Mouse (Mus musculus) brown adipose tissue, adult 24 weeks (tissue): ENCODE measurements around the gene Ccl8. TPM values are rescaled to one million over a fixed set of nuclear protein-coding genes. Genes with fewer than 3 reads are reported as not detected.

ENCODE experiments used
- H3K27ac ChIP-seq: fragments of 200-500 bp; replicated peaks from 2 replicates; pipeline ENCODE4 v1.5.1; 2012; ENCODE audit warnings: low read depth, mild to moderate bottlenecking, low read length
- H3K4me1 ChIP-seq: fragments of 200-500 bp; 2 replicates; pipeline ENCODE4 v1.6.1; 2012; ENCODE audit warnings: low read length, mixed read lengths; ENCODE audit not compliant: control insufficient read depth, insufficient read depth, insufficient read length
- H3K4me3 ChIP-seq: fragments of 200-500 bp; 2 replicates; pipeline ENCODE4 v1.5.1; 2012; ENCODE audit warnings: low read depth, mild to moderate bottlenecking, low read length, moderate library complexity; ENCODE audit not compliant: insufficient read depth
- polyA plus RNA-seq: library from polyadenylated mRNA; stranded (reverse); fragments of >200 nt; gene quantifications from 2 replicates; pipeline ENCODE4 v1.2.4, GENCODE M21; 2012; ENCODE audit not compliant: missing spikeins, insufficient read depth, insufficient read length

The Ccl8 gene
- 10.5 and 10.8 TPM in 2 replicates for polyA plus RNA-seq

GRCm38 (mm10) chr11:82114885-82115284 is at the start of gene Ccl8:
TSS of gene Ccl8 (plus strand) at chr11:82115185.
- 0 out of 2 replicates have a peak within 1 kb of the TSS, but pooled peaks have one; percentile 5 for H3K27ac ChIP-seq
- H3K4me1 ChIP-seq, result no peaks in the 10 kb centered on the region
- H3K4me3 ChIP-seq, result no peak within 1 kb of the TSS

DNA sequence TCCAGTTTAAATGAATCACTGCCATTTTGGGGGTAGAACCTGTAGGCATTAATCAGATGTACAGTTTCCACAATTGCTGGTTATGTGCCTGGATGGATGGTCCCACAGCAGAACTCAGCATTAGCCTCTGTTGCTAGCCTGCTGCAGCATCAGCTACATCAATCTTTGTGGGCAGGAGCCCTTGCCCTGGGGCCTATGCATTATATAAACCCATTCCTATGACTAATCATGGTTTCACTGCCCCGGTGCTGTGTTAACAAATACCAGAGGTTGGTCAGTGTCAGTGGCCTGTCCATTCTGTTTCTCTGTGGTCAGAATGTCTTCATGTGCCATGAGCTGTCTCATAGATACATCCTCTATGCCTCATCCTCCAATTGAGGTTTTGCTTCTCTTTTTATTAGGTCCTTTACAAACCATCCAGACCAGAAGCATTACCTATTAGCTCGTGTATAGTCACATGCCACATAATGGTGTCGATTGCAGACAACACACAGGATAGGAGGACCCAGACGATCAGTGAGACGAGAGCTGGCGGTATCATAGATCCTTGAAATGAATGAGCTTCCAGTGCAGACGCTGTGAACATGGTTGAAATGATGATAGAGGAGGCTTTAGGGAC is 47.9 kb upstream of the Ccl8 start:
- Histone ChIP-seq H3K4me3 (no peak overlapping the region), H3K4me1 (no peaks in the 10 kb centered on the region), H3K27ac (no peak overlapping the region)

- Histone ChIP-seq H3K4me1 (no peaks in the 10 kb centered on the region), H3K4me3 (no peak overlapping the region), H3K27ac (no peak overlapping the region)
These were observed 43.9 kb upstream of the Ccl8 start for GRCm38 (mm10) chr11:82071076-82071475.

GRCm38 (mm10) chr11:82072374-82072773 is 42.6 kb upstream of the Ccl8 start:
- Histone ChIP-seq H3K27ac (no peak overlapping the region), H3K4me1 (no peaks in the 10 kb centered on the region), H3K4me3 (no peak overlapping the region)

GRCm38 (mm10) chr11:82072984-82073383 is 42.0 kb upstream of the Ccl8 start:
- Histone ChIP-seq H3K4me3 (no peak overlapping the region), H3K27ac (no peak overlapping the region), H3K4me1 (no peaks in the 10 kb centered on the region)

DNA sequence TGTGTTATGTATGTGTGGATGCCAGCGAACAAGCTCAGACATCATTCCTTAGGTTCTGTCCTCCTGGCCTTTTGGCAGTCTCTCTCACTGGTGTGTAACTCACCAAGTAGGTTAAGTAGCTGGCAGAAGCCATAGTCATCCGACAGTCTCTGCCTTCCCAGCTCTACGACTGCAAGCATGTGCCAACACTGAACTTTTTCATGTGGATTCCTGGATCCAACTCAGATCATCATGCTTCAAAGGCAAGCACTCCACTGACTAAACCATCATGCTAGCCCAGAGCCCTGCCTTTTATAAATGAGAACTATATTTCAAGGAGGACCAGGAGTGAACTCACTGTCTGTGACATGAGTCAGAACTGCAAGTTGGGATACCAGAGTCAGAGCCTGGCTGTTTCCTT is 41.3 kb upstream of the Ccl8 start:
- Histone ChIP-seq H3K27ac (no peak overlapping the region), H3K4me1 (no peaks in the 10 kb centered on the region), H3K4me3 (no peak overlapping the region)

- H3K4me1 ChIP-seq, result no peaks in the 10 kb centered on the region
- no peak overlapping the region for H3K4me3 ChIP-seq
- H3K27ac ChIP-seq, result no peak overlapping the region
These were observed 38.0 kb upstream of the Ccl8 start for GRCm38 (mm10) chr11:82077031-82077430.

GRCm38 (mm10) chr11:82078136-82078730 is 36.8 kb upstream of the Ccl8 start:
- Histone ChIP-seq H3K4me3 (no peak overlapping the region), H3K4me1 (no peaks in the 10 kb centered on the region), H3K27ac (no peak overlapping the region)

DNA sequence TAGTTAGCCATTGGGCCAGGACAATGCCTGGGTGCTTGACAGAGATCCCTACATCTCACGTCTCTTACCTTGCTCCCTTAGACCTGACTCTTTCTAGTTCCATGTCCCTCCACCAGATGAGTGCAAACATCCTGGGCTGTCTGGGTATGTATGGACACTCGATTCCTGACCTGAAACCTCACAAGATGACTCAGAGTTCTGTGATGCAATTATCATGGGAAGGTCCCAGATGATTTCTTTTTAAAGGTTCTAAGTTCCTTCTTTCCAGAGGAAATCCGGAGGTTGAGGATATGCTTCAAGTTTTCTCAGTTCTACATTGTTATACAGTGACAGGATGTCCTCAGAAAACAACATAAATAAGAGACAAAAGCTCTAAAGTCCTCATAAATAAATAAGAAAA is 34.1 kb upstream of the Ccl8 start:
- Histone ChIP-seq H3K4me1 (no peaks in the 10 kb centered on the region), H3K27ac (no peak overlapping the region), H3K4me3 (no peak overlapping the region)

DNA sequence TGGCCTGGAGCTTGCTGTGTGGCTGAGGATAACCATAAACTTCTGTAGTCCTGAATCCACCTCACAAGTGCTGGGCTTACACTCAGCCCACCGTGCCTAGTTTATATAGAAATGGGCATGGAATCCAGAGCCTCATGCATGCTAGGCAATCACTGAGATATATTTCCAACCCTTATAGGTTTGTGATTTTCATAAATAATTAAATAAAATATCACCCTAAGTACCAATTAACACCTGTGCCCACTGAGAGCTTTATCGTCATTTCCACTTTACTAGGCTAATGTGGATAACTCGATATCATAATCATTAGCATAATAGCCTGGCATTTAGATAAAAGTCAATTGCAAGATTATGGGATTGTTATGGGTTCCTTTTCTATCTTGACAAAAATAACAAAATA is 30.6 kb upstream of the Ccl8 start:
- H3K4me3 ChIP-seq, result no peak overlapping the region
- H3K27ac ChIP-seq, result no peak overlapping the region
- no peaks in the 10 kb centered on the region for H3K4me1 ChIP-seq

- Histone ChIP-seq H3K4me3 (no peak overlapping the region), H3K4me1 (no peaks in the 10 kb centered on the region), H3K27ac (no peak overlapping the region; the same call in 1 of the 2 replicates)
These were observed 15.3 kb upstream of the Ccl8 start for GRCm38 (mm10) chr11:82099511-82100323.

DNA sequence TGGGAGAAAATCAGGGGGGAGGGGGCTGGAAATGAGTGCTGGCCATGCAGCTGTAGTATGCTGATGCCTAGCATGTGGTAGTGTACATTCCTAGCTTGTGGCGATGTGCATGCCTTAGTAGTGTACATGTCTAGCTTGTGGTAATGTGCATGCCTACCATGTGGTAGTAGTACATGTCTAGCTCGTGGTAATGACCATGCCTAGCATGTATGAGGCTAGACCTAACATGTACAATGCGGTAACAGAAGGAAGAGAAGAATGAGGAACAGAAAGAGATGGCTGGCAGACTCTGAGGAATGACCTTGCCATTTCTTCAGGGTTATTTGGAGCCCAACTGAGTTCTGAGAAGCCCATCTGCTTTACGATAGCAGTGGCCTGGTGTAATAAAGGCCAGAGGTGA is 13.9 kb upstream of the Ccl8 start:
- Histone ChIP-seq H3K4me3 (no peak overlapping the region), H3K4me1 (no peaks in the 10 kb centered on the region), H3K27ac (peak overlapping the region; percentile 7)

DNA sequence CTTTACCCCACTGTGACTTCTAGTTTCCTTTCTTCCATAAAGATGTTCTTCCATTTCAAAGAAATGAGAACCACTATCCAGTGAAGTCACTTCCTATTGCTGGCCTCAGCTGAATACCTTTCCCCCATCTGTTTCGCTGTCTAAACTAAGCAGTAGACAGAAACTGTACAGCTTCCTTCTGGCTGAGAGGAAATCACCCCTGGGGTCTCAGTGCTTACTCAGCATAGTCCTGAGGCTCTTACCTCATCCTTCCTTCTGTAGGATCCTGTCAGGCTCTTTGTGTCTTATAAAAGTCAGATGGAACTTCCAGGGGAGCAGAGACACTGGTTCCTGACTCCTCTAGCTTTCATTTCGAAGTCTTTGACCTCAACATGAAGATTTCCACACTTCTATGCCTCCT is 13.5 kb upstream of the Ccl8 start, which contains the start of gene Ccl12:
Ccl12 (plus strand) TSS at position 317 of the 400 bp plus-strand sequence.
- H3K27ac ChIP-seq, result peak within 1 kb of the TSS; percentile 64
- no peaks in the 10 kb centered on the region for H3K4me1 ChIP-seq
- no peak within 1 kb of the TSS for H3K4me3 ChIP-seq

- H3K4me1 ChIP-seq, result no peaks in the 10 kb centered on the region
- H3K4me3 ChIP-seq, result no peak overlapping the region
- H3K27ac ChIP-seq, result no peak overlapping the region
These were observed 5.4 kb upstream of the Ccl8 start for GRCm38 (mm10) chr11:82109611-82110010.

DNA sequence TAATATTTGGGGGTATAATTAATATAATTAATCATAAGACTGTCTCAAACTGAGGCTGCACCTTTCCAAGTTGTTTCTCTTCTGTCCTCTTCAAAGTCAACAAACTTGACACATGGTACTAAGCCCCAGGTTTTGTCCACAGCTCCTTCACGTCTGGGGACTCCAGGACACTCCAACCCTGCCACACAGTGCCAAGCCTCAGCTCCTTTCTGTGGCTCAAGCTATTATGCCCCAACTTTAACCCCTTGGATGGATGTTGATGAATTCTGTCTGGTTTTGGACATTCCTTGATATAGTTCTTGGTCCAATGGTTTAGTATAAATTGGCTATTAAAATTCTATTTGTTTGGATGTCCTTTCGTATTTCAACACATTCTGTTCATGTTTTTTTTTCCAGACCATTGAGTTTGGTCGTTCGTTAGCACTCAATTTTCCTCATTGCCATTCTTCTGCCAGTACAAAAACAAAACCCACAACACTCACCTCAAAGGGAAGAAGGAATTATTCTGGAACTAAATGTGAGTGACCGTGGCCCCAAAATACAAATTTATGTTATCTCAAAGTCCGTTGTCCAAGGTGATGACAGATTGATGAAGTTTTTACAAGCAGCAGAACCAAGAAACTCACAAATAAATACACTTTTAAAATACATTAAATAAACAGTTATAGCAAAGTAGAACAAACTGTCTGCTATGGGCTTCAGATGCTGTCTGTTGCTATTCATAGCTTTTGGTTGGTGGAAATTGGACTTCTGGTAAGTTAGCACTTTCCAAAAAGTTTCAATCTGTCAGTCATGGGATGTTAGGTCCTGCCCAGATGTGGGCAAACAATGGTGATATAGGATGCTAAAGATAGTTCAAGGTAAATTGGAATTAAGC is 4.4 kb upstream of the Ccl8 start:
- Histone ChIP-seq H3K4me1 (no peaks in the 10 kb centered on the region), H3K27ac (no peak overlapping the region), H3K4me3 (no peak overlapping the region)
